Mouse (Mus musculus) heart, embryonic 14.5 days (tissue): ENCODE measurements around the gene 1700011L22Rik. TPM values are rescaled to one million over a fixed set of nuclear protein-coding genes. Genes with fewer than 3 reads are reported as not detected.
A peak's percentile ranks its signal among the peaks of the same experiment; 100 is the strongest.

ENCODE experiments used
- ATAC-seq: fragments of 200-750 bp; cut with Nextera tagmentation; 2 replicates; pipeline ENCODE4 v1.8.0; 2017; ENCODE audit warnings: low read depth, moderate TSS enrichment; ENCODE audit not compliant: insufficient number of reproducible peaks, insufficient read depth, low FRiP score
- H3K27ac ChIP-seq, 2 experiments: fragments of 200-500 bp in 1 of 2; fragments of 300-500 bp in 1 of 2; sonication (generic) in 1 of 2; replicated peaks in 1 of 2; 2 replicates each; pipeline ENCODE4 v1.5.1; 2012 to 2014; ENCODE audit warnings: low read depth in 2 of 2, low read length in 2 of 2, control low read depth in 1 of 2, mild to moderate bottlenecking in 1 of 2, mixed read lengths in 1 of 2; ENCODE audit not compliant: control insufficient read depth in 1 of 2, insufficient read depth in 1 of 2
- H3K27me3 ChIP-seq: fragments of 300-500 bp; sonication (generic); 2 replicates; pipeline ENCODE4 v1.6.1; 2014; ENCODE audit warnings: mild to moderate bottlenecking, low read length, control low read depth; ENCODE audit not compliant: control insufficient read depth, insufficient read depth
- H3K36me3 ChIP-seq: fragments of 300-500 bp; sonication (generic); 2 replicates; pipeline ENCODE4 v1.6.1; 2014; ENCODE audit warnings: mild to moderate bottlenecking, control low read depth, low read length, mixed read lengths; ENCODE audit not compliant: control insufficient read depth, insufficient read depth
- H3K4me1 ChIP-seq, 2 experiments: fragments of 200-500 bp in 1 of 2; fragments of 300-500 bp in 1 of 2; sonication (generic) in 1 of 2; 2 replicates each; pipeline ENCODE4 v1.6.1; 2012 to 2014; ENCODE audit warnings: low read length in 2 of 2, control low read depth in 1 of 2, mixed read lengths in 1 of 2; ENCODE audit not compliant: control insufficient read depth in 2 of 2, insufficient read depth in 2 of 2
- H3K4me2 ChIP-seq: fragments of 300-500 bp; sonication (generic); 2 replicates; pipeline ENCODE4 v1.6.1; 2014; ENCODE audit warnings: mild to moderate bottlenecking, low read length
- H3K4me3 ChIP-seq, 2 experiments: fragments of 200-500 bp in 1 of 2; fragments of 300-500 bp in 1 of 2; sonication (generic) in 1 of 2; 2 replicates each; pipeline ENCODE4 v1.5.1; 2012 to 2014; ENCODE audit warnings: low read length in 2 of 2, mild to moderate bottlenecking in 2 of 2, control low read depth in 1 of 2, low read depth in 1 of 2, moderate library complexity in 1 of 2; ENCODE audit not compliant: control insufficient read depth in 1 of 2, insufficient read depth in 1 of 2
- H3K9ac ChIP-seq: fragments of 300-500 bp; sonication (generic); 2 replicates; pipeline ENCODE4 v1.6.1; 2014; ENCODE audit warnings: mild to moderate bottlenecking, low read length
- H3K9me3 ChIP-seq: fragments of 300-500 bp; sonication (generic); 2 replicates; pipeline ENCODE4 v1.6.1; 2016; ENCODE audit warnings: low read length, control low read depth; ENCODE audit not compliant: control insufficient read depth
- WGBS: fragments of 180-500 bp; shearing (Covaris S2); extraction: QIAGEN DNeasy Blood & Tissue Kit; methylation state at CpG from one replicate; pipeline ENCODE4 v1.1.7; 2014; 5-methylcytosine and 5-hydroxymethylcytosine counted together
- polyA plus RNA-seq: library from polyadenylated mRNA; unstranded; fragments of >200 nt; fragmentation: Nextera tagmentation; extraction: Ambion mirVana; gene quantifications from 2 replicates; pipeline ENCODE4 v1.2.1, GENCODE M21; 2014

Gene 1700011L22Rik
- polyA plus RNA-seq, 1 experiment from 2014 or later, result not detected

DNA sequence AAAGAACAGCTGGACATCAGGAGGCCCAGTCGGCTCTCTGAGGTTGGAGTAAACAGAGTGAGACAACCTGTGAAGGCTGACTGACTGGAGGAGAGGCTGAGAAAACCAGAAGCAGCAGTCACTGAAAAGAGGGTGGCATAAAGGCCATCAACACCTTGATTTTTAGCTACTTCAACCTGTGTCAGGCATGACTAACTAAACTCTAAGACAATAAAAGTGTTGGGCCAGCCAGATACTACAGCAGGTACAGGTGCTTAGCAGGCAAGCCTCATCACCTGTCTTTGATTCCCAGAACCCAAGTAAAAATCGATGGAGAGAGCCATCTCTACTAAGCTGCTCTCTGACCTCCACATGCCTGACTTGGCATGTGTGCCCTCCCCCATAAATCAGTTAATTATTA, 40.3 kb upstream of the 1700011L22Rik start:
- Histone ChIP-seq H3K36me3 (peaks cover 8% of the 10 kb centered on the region; the same call in 1 of the 2 replicates), H3K27ac (no peak overlapping the region), H3K9ac (no peak overlapping the region), H3K4me2 (no peak overlapping the region), H3K4me3 (no peak overlapping the region), H3K27me3 (no peaks in the 10 kb centered on the region), H3K9me3 (no peaks in the 10 kb centered on the region), H3K4me1 (peaks cover 4 to 13% of the 10 kb centered on the region in 2 experiments; a peak in 3 of 4 replicates)
- ATAC-seq, result no peak
- 69% methylated on average over 2 of the region's 2 CpGs for WGBS

GRCm38 (mm10) chr8:79288250-79288649, 39.9 kb upstream of the 1700011L22Rik start:
- Histone ChIP-seq H3K4me3 (no peak overlapping the region), H3K27me3 (no peaks in the 10 kb centered on the region), H3K9me3 (no peaks in the 10 kb centered on the region), H3K4me2 (no peak overlapping the region), H3K4me1 (peaks cover 3 to 8% of the 10 kb centered on the region in 2 experiments; a peak in 3 of 4 replicates), H3K9ac (no peak overlapping the region), H3K36me3 (peaks cover 12% of the 10 kb centered on the region), H3K27ac (no peak overlapping the region)
- ATAC-seq, result no peak
- WGBS, result 87% methylated on average over 4 of the region's 4 CpGs

DNA sequence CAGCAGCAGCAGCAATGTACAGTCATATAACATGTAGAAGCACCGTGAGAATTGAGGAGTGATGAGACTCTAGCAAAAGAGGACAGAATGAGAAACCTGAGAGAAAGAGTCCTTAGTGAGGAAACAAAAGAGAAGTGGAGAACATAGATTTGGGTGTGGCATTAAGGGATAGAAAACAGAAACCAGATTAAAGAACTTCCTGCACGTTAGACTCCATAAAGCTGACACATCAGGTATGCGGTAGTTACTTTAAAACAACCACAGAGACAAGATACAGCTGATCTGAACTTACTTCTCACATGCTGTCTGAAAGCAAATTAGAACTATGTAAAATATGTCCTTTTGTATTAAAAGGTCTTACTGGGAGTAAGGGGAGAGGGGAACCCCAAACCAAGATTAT, 38.1 kb upstream of the 1700011L22Rik start:
- no peak overlapping the region for H3K4me2 ChIP-seq
- H3K36me3 ChIP-seq, result peaks cover 16% of the 10 kb centered on the region
- H3K4me3 ChIP-seq, result no peak overlapping the region
- no peak overlapping the region for H3K27ac ChIP-seq
- no peaks in the 10 kb centered on the region for H3K27me3 ChIP-seq
- 83% methylated on average over 3 of the region's 3 CpGs for WGBS
- ATAC-seq, result no peak
- H3K4me1 ChIP-seq, result no peaks in the 10 kb centered on the region
- H3K9me3 ChIP-seq, result no peaks in the 10 kb centered on the region
- H3K9ac ChIP-seq, result no peak overlapping the region

DNA sequence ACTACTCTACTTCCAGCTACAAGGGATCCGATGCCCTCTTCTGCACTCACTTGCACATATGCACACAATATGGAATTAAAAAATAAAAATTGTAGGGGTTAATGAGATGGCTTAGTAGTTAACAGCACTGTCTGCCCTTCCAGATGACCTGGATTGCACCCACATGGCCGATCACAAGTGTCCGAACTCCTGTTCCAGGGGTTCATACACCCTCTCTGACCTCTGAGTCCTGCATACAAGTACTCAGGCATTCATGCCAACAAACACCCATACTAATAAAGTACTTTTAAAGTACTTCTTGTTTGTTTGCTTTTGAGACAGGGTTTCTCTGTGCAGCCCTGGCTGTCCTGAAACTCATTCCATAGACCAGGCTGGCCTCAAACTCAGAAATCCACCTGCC, 36.3 kb upstream of the 1700011L22Rik start:
- no peak overlapping the region for H3K27ac ChIP-seq
- no peak overlapping the region for H3K4me3 ChIP-seq
- no peak for ATAC-seq
- no peaks in the 10 kb centered on the region for H3K27me3 ChIP-seq
- no peak overlapping the region for H3K9ac ChIP-seq
- no peaks in the 10 kb centered on the region for H3K4me1 ChIP-seq
- H3K36me3 ChIP-seq, result peaks cover 27% of the 10 kb centered on the region
- H3K4me2 ChIP-seq, result no peak overlapping the region
- no peaks in the 10 kb centered on the region for H3K9me3 ChIP-seq
- WGBS, result 94% methylated on average over 3 of the region's 3 CpGs

DNA sequence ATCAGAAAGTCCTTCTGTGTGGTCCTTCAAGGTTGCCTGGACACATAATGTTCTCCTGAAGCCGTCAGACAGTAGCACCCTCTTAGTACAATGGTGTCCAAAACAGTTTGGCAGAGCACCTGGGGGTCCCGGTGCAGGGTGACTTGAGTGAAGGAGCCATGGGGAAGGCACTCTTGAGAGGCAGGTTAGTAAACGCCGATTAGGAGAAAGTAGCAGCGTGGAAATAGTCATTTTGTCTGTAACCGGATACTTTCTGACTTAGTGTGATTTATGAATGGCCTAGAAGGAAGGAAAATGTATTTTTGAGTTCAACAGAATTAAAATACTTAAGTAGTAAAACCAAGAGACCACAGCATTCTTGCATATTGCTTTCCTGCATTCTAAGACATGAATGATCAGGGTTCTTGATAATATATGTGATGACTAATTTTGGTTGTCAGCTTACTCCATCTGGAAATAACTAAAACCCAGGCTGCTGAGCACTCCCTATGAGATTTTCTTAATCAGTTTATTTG, 33.1 kb upstream of the 1700011L22Rik start:
- H3K27me3 ChIP-seq, result no peaks in the 10 kb centered on the region
- 87% methylated on average over 6 of the region's 6 CpGs for WGBS

DNA sequence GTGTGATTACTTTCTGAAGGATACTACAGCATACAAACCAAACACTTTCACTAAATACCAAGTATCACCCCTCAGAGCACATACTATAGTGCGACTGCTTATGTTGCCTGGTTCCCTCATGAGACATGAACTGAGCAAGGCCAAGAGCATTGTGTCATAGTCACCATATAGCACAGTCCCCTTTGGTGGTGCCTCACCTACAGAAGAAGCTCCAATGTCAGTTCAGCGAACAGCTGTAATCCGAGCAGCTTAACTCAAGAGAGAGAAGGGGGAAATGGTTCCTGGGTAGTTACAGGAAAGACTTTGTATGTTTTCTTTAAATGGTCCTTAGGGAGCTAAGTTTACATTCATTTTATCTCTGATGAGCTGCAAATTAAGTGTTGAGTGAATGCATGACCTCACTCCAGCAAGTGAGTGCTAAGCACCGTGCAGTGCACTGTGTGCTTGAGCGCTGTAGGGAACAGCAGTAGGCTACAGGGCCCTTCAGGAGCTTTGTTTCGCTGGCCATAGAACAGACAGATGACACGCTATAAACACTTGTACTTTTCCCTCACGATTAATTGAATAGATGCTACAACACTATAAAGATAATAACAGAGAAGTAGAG, 29.0 kb upstream of the 1700011L22Rik start:
- H3K27ac ChIP-seq, result no peak overlapping the region
- H3K36me3 ChIP-seq, result peaks cover 43% of the 10 kb centered on the region
- 46% methylated on average over 8 of the region's 8 CpGs for WGBS
- H3K4me1 ChIP-seq, result peaks cover 10 to 15% of the 10 kb centered on the region in 2 experiments
- no peaks in the 10 kb centered on the region for H3K27me3 ChIP-seq
- no peaks in the 10 kb centered on the region for H3K9me3 ChIP-seq
- H3K4me2 ChIP-seq, result no peak overlapping the region
- no peak overlapping the region for H3K9ac ChIP-seq
- no peak for ATAC-seq
- no peak overlapping the region for H3K4me3 ChIP-seq

More for the DNA sequence above, 33.1 kb upstream of the 1700011L22Rik start:
- no peak for ATAC-seq
- no peak overlapping the region for H3K4me2 ChIP-seq
- H3K4me3 ChIP-seq, result no peak overlapping the region
- peaks cover 38% of the 10 kb centered on the region for H3K36me3 ChIP-seq
- H3K9ac ChIP-seq, result no peak overlapping the region
- no peak overlapping the region for H3K27ac ChIP-seq
- H3K4me1 ChIP-seq, result peaks cover 2 to 4% of the 10 kb centered on the region in 2 experiments; a peak in 1 of 4 replicates
- H3K9me3 ChIP-seq, result no peaks in the 10 kb centered on the region

DNA sequence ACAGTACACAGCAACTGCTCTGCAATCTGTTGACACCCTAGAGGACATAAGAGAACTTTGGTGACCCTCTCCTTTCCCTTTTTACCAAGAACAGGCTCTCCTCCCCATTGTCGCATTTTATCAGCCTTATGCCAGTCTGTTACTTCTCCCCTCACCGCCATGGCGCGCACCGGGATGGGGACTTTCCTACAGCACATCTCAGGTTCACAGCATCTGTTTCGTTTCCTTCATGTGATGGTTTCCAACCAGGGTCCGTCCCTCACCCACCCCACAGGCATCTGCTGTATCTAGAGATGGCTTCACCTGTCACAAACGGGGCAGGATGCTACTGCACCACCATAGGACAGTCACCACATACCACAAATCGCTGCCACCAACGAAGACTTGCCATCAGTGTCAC, 26.6 kb upstream of the 1700011L22Rik start:
- no peak for ATAC-seq
- Histone ChIP-seq H3K4me3 (no peak overlapping the region), H3K27ac (no peak overlapping the region), H3K4me1 (peaks cover 10 to 15% of the 10 kb centered on the region in 2 experiments), H3K4me2 (no peak overlapping the region), H3K36me3 (peaks cover 59% of the 10 kb centered on the region), H3K27me3 (no peaks in the 10 kb centered on the region), H3K9ac (no peak overlapping the region), H3K9me3 (no peaks in the 10 kb centered on the region)
- WGBS, result 88% methylated on average over 10 of the region's 10 CpGs

DNA sequence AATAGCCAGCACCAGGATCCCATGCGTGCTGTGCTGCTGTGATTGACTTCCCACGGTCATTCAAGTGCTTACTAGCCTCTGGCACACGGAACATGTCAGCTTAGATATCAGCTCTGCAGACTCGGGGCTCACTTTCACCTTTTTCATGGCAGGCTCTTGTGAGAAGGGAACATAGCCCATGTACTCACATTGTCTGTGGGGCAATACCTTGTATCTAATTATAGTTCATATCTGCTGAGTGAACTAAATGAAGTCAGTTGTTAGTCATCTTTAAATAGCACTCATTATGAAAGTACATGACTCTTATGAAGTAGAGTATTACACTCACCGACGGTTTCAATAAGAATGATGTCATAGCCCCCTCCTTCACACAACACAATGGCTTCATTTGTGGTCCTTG, 25.4 kb upstream of the 1700011L22Rik start:
- Histone ChIP-seq H3K4me3 (no peak overlapping the region), H3K27ac (peak overlapping the region; percentile 49 to 62), H3K9me3 (no peaks in the 10 kb centered on the region), H3K27me3 (no peaks in the 10 kb centered on the region), H3K4me1 (peaks cover 10 to 15% of the 10 kb centered on the region in 2 experiments), H3K9ac (no peak overlapping the region), H3K4me2 (0 out of 2 replicates have a peak overlapping the region, but pooled peaks have one; percentile 19), H3K36me3 (peaks cover 56% of the 10 kb centered on the region)
- 35% methylated on average over 6 of the region's 6 CpGs for WGBS
- ATAC-seq, result peak; percentile 47
